Mouse (Mus musculus) intestine, embryonic 16.5 days (tissue): ENCODE measurements around the gene Tgfbr1. TPM values are rescaled to one million over a fixed set of nuclear protein-coding genes. Genes with fewer than 3 reads are reported as not detected.

ENCODE experiments used
- ATAC-seq: fragments of 200-750 bp; cut with Nextera tagmentation; 2 replicates; pipeline ENCODE4 v1.8.0; 2017; ENCODE audit warnings: moderate TSS enrichment, moderate library complexity
- H3K27ac ChIP-seq: fragments of 300-500 bp; sonication (generic); 2 replicates; pipeline ENCODE4 v1.5.1; 2014; ENCODE audit warnings: mild to moderate bottlenecking, low read length
- H3K27me3 ChIP-seq: fragments of 300-500 bp; sonication (generic); replicated peaks from 2 replicates; pipeline ENCODE4 v1.6.1; 2014; ENCODE audit warnings: low read length, control low read depth, mixed read lengths; ENCODE audit not compliant: control insufficient read depth, insufficient read depth
- H3K36me3 ChIP-seq: fragments of 300-500 bp; sonication (generic); 2 replicates; pipeline ENCODE4 v1.6.1; 2014; ENCODE audit warnings: low read length, control low read depth; ENCODE audit not compliant: control insufficient read depth, insufficient read depth
- H3K4me1 ChIP-seq: fragments of 300-500 bp; sonication (generic); 2 replicates; pipeline ENCODE4 v1.6.1; 2014; ENCODE audit warnings: low read length, control low read depth, mixed read lengths; ENCODE audit not compliant: control insufficient read depth, insufficient read depth
- H3K4me2 ChIP-seq: fragments of 300-500 bp; sonication (generic); 2 replicates; pipeline ENCODE4 v1.6.1; 2014; ENCODE audit warnings: low read depth, low read length, control low read depth
- H3K4me3 ChIP-seq: fragments of 300-500 bp; sonication (generic); 2 replicates; pipeline ENCODE4 v1.5.1; 2014; ENCODE audit warnings: mild to moderate bottlenecking, low read length
- H3K9ac ChIP-seq: fragments of 300-500 bp; sonication (generic); 2 replicates; pipeline ENCODE4 v1.6.1; 2014; ENCODE audit warnings: low read depth, low read length
- H3K9me3 ChIP-seq: fragments of 300-500 bp; sonication (generic); 2 replicates; pipeline ENCODE4 v1.6.1; 2016; ENCODE audit warnings: low read length, control low read depth; ENCODE audit not compliant: control insufficient read depth
- WGBS: fragments of 180-500 bp; shearing (Covaris S2); extraction: QIAGEN DNeasy Blood & Tissue Kit; methylation state at CpG from one replicate; pipeline ENCODE4 v1.1.7; 2014; 5-methylcytosine and 5-hydroxymethylcytosine counted together
- polyA plus RNA-seq: library from polyadenylated mRNA; unstranded; fragments of >200 nt; fragmentation: Nextera tagmentation; extraction: Ambion mirVana; gene quantifications from 2 replicates; pipeline ENCODE4 v1.2.1, GENCODE M21; 2015

The Tgfbr1 gene
- polyA plus RNA-seq, 1 experiment from 2014 or later = 17.5 TPM

DNA sequence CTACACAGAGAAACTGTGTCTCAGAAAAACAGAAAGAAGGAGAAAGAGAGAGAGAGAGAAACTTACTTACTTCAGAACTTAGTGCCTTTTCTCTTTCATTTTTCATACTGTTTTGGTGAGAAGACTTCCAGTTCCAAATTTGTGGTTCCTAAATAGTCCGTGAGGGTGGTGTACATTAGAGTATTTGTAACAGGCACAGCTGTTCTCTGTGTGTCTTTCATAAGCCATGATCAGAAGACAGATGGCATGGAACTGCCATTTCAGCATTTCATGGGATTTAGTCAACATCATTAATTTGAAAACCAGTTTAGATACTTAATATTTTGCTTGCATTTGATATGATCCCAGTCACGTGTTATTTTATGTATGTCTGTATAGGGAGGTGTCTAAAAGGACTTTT, 51.5 kb downstream of the Tgfbr1 start:
- Histone ChIP-seq H3K36me3 (0 out of 2 replicates have a peak, but pooled peaks cover 5% of the 10 kb centered on the region), H3K27me3 (no peaks in the 10 kb centered on the region), H3K9me3 (no peaks in the 10 kb centered on the region), H3K4me3 (no peak overlapping the region), H3K9ac (no peak overlapping the region), H3K4me2 (no peak overlapping the region), H3K4me1 (no peaks in the 10 kb centered on the region), H3K27ac (no peak overlapping the region)
- no peak for ATAC-seq
- WGBS = 88% methylated on average over 2 of the region's 2 CpGs

DNA sequence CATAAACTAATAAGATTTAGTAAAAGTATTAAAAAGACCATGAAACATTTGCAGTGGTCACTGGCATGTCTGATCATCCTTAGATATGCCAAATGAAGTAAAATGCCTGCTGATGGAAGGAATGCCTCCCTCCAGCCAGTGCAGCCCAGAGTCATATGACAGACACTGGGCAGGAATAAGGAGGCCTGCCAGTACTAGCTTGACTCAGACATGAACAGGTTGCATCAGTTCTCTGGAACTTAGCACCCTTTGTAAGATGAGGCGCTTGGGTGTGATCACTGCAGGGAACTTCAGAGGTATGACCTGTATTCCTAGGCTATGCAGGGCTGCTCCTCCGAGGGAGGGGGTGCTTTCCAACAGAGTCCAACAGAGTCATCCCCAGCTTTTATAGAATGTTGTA, 54.1 kb downstream of the Tgfbr1 start:
- Histone ChIP-seq H3K36me3 (0 out of 2 replicates have a peak, but pooled peaks cover 4% of the 10 kb centered on the region), H3K9me3 (no peaks in the 10 kb centered on the region), H3K27me3 (no peaks in the 10 kb centered on the region), H3K27ac (no peak overlapping the region), H3K9ac (no peak overlapping the region), H3K4me1 (no peaks in the 10 kb centered on the region), H3K4me2 (no peak overlapping the region), H3K4me3 (no peak overlapping the region)
- ATAC-seq = no peak
- 88% methylated on average over 2 of the region's 2 CpGs for WGBS

DNA sequence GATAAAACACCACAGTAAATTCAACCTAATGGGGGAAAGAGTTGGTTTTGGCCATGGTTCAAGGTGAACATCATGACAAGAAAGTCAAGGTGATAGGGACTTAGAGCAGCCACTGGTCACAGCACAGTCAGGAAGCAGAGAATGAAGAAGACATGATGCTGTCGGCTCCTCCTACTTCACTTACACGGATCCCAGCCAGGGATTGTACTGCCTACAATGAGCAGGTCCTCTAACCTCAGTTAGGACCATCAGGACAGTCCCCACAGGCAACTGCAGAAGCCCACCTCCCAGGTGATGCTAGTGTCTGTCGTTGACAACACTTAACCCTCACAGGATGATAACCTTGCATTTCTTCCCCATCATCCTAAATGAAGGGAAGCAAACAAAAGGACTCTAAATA, 64.8 kb downstream of the Tgfbr1 start:
- Histone ChIP-seq H3K9me3 (no peaks in the 10 kb centered on the region), H3K4me3 (no peak overlapping the region), H3K9ac (no peak overlapping the region), H3K4me2 (no peak overlapping the region), H3K36me3 (no peaks in the 10 kb centered on the region), H3K4me1 (no peaks in the 10 kb centered on the region), H3K27ac (no peak overlapping the region), H3K27me3 (no peaks in the 10 kb centered on the region)
- 68% methylated on average over 3 of the region's 3 CpGs for WGBS
- ATAC-seq = no peak

DNA sequence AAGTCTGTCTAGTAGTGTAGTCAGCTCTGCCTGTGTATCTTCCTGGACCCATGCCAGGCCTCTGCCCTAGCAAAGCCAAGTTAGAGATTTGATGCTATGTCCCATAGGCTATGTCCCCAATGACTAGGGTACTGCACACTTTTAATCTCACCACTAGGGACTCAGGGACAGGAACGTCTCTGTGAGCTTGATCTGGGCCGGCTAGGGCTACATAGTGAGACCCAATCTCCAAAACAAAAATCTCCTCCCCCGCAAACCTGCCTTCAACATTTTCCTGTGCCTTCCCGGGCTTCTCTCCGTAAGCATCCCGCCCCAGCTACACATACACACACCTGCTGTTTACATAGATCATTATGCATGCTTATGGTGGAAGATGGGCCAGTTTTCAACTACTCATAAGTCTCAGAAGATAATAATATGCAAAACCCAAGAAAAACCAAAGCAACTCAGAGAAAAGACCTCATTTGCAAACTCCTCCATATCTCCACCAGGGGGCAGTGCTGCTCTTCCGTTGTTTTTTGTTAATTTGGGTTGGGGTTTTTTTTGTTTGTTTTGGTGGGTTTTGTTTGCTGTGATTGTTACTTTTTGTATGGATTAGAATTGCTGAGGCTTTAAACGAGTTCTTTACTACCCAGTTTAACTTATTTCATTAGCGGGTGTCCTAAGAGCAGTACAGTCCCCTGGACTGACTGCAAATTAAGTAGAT, 66.4 kb downstream of the Tgfbr1 start:
- ATAC-seq = no peak
- 28% methylated on average over 9 of the region's 9 CpGs for WGBS
- Histone ChIP-seq H3K27me3 (no peaks in the 10 kb centered on the region), H3K36me3 (no peaks in the 10 kb centered on the region), H3K9me3 (no peaks in the 10 kb centered on the region), H3K9ac (no peak overlapping the region), H3K4me2 (no peak overlapping the region), H3K27ac (no peak overlapping the region), H3K4me3 (no peak overlapping the region), H3K4me1 (no peaks in the 10 kb centered on the region; the same call in 1 of the 2 replicates)

DNA sequence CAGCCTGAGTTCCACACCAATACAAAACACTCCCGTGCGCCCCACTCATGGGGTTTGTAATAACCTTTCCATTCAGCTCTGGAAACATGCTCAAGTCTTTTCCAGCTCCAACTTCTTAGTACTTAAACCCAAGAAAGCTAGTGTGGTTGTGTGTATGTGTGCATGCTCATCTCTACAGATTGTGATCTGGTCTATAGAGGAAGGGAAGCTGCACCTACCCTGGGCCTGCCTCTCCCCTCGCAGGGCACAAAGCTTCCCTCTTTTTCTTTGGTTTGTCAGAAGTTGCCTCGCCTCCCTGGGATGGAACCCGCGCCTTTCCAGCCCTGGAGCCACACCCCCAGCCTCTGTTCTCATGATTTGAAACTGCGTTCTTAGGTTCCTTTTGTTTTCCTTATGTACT, 67.2 kb downstream of the Tgfbr1 start:
- Histone ChIP-seq H3K36me3 (no peaks in the 10 kb centered on the region), H3K9ac (no peak overlapping the region), H3K4me2 (no peak overlapping the region), H3K4me1 (no peaks in the 10 kb centered on the region; the same call in 1 of the 2 replicates), H3K9me3 (no peaks in the 10 kb centered on the region), H3K27me3 (no peaks in the 10 kb centered on the region), H3K4me3 (no peak overlapping the region), H3K27ac (no peak overlapping the region)
- ATAC-seq = no peak
- WGBS = 47% methylated on average over 7 of the region's 7 CpGs

DNA sequence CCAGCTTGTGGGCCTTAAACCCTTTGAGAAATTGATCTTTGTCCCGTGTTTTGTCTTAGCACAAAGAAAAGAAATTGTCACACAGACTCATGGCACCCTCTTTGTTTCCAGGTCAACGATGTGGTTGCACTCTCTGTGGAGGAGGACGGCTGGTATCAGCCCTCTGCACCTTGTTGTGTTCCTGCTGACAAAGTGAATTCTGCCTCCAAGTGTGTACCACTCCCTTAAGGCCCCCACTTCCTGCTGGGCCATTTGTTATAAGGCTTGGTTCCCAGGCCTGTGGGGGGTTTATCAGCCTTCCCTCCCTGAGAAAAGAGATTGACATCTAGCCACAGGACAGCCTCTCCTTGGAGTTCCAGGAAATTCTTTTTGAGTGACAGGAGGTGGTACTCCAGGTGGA, 69.2 kb downstream of the Tgfbr1 start:
- 49% methylated on average over 3 of the region's 3 CpGs for whole genome bisulfite sequencing
- H3K9ac ChIP-seq = no peak overlapping the region
- H3K4me2 ChIP-seq = no peak overlapping the region
- H3K4me3 ChIP-seq = no peak overlapping the region
- no peak overlapping the region for H3K27ac ChIP-seq
- no peaks in the 10 kb centered on the region for H3K27me3 ChIP-seq
- no peaks in the 10 kb centered on the region; the same call in 1 of the 2 replicates for H3K4me1 ChIP-seq
- H3K36me3 ChIP-seq = no peaks in the 10 kb centered on the region
- no peak for ATAC-seq
- H3K9me3 ChIP-seq = no peaks in the 10 kb centered on the region

DNA sequence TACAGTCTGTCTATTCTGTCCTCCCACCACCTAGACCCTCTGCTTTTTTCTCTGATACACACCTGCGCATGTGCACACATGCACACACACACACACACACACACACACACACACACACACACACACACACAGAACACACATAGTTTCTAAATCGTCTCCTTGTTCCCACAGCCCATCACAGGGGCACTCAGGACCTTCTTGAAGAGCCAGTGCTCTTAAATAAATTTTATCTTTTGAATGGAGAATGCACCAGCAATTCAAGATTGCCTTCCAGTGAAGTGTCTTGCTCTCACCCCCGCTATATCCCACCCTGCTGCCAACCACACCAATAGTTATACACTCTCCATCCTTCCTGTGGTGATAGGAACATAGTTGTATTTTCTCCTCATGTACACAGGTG, 69.9 kb downstream of the Tgfbr1 start:
- Histone ChIP-seq H3K36me3 (no peaks in the 10 kb centered on the region), H3K4me3 (no peak overlapping the region), H3K27ac (no peak overlapping the region), H3K4me1 (no peaks in the 10 kb centered on the region; the same call in 1 of the 2 replicates), H3K4me2 (no peak overlapping the region), H3K9ac (no peak overlapping the region), H3K9me3 (no peaks in the 10 kb centered on the region), H3K27me3 (no peaks in the 10 kb centered on the region)
- 86% methylated on average over 3 of the region's 3 CpGs for WGBS
- ATAC-seq = no peak

DNA sequence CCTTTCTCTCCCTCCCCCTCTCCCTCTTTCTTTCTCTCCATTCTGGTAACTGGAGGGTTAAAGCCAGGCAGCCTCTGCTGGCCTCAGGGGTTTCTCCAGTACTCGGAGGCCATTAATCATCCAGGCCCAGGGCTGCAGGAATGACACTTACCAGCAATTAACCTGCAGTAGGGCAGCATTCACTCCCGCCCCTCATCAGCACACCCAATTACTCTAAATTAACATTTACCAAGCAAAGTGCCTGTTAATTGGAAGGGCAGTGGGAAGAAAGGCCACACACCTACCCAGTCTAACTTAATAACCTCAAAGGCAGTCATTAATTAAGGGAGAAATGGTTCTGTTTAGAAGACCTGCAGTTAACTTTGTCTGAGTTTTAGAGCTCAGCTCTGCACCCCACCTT, 71.4 kb downstream of the Tgfbr1 start:
- H3K27me3 ChIP-seq = no peaks in the 10 kb centered on the region
- H3K9ac ChIP-seq = no peak overlapping the region
- no peaks in the 10 kb centered on the region for H3K36me3 ChIP-seq
- ATAC-seq = no peak
- no peaks in the 10 kb centered on the region; the same call in 1 of the 2 replicates for H3K4me1 ChIP-seq
- H3K9me3 ChIP-seq = no peaks in the 10 kb centered on the region
- no peak overlapping the region for H3K4me3 ChIP-seq
- H3K4me2 ChIP-seq = no peak overlapping the region
- no peak overlapping the region for H3K27ac ChIP-seq
- 8% methylated on average over 2 of the region's 2 CpGs for WGBS

DNA sequence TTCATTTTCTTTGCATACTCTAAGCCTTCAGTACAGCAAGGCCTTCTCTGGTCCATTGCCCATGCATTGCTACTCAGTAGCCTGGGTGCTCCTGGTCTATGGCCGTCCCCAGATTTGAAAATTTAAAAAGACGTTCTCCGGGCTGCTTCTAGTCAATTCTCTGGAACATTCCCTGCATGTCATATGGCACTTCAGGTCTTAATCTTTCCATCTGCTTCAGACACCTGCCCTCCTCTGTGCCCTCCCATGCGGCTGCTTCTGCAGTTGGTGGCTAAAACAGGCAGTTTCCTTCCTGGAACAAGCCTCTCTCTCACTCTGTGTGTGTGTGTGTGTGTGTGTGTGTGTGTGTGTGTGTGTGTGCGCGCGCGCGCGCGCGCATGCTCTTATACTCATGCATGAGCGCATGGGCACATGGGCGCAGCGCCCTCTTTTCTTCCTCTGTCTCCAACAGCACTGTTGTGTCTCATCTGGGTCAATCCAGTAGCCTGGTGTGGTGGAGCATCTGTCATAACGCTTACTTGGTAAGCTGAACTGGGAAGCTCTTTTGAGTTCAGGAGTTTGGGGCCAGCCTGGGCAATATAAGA, 72.3 kb downstream of the Tgfbr1 start:
- Histone ChIP-seq H3K36me3 (no peaks in the 10 kb centered on the region), H3K9ac (no peak overlapping the region), H3K4me2 (no peak overlapping the region), H3K27me3 (no peaks in the 10 kb centered on the region), H3K9me3 (no peaks in the 10 kb centered on the region), H3K27ac (no peak overlapping the region), H3K4me1 (no peaks in the 10 kb centered on the region; the same call in 1 of the 2 replicates), H3K4me3 (no peak overlapping the region)
- WGBS = 88% methylated on average over 16 of the region's 16 CpGs
- 0 out of 2 replicates have a peak, but pooled peaks have one; percentile 26 for ATAC-seq
